Mouse (Mus musculus): ENCODE data around the gene Asz1.

DNA sequence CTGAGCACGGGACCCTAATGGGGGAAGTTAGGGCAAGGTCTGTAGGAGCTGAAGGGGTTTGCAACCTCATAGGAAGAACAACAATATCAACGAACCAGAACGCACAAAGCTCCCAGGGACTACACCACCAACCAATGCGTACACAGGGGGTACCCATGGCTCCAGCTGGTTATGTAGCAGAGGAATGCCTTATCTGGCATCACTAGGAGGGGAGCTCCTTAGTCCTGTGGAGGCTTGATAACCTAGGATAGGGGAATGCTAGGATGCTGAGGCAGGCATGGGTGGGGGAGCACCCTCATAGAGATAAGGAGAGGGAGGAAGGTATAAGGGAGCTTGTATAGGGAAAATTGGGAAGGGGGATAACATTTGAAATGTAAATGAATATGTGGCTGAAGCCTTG lies 51.0 kb downstream of the Asz1 start:
- TF ChIP-seq EP300 (IDR thresholded peaks at IDR 0.05; ENCODE audit: insufficient read depth, low read depth, low read length) (no peak), POLR2A (IDR thresholded peaks at IDR 0.05; ENCODE audit: insufficient read depth, low read depth, low read length) (no peak)
